Mouse (Mus musculus): ENCODE measurements around the gene Ltbp4.

Ltbp4 gene

DNA sequence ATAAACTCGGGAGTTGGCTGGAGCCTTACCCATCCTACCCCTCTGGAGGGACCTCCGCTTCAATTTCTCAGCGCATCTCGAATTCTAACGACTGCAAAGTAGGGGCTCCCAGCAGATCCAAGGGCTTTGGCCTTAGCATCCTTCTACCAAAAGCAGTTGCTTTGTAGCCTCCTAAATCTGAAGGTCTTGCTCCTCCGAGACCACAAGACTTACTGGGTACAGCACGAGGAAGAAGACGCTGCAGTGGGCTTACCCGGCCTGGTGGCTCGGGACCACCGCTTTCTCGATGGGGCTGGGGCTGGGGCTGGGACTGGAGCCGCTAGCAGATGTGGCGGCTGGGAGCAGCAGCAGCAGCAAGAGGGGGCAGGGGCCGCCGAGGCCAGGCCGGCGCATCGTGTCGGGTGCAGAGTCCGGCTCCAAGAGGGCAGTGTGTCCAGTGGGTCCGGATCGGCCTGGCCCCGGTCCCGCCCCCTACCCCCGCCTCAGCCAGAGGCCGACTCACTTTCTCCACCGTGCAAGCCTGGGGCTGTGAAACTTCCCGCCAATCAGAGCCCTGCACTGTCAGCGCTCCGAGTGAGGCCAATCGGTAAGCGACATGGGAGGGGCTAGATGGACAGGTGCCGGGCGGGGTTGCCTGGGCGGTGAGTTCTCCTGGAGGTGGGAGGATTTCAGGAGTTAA, at the start of gene Ltbp4:
Gene Ltbp4, minus strand, starts transcription at position 518 of the 679 bp plus-strand sequence.
- no peak for DNase-seq

GRCm38 (mm10) chr7:27384731-27385130, 47.2 kb upstream of the Ltbp4 start:
- DNase-seq = no peak

DNA sequence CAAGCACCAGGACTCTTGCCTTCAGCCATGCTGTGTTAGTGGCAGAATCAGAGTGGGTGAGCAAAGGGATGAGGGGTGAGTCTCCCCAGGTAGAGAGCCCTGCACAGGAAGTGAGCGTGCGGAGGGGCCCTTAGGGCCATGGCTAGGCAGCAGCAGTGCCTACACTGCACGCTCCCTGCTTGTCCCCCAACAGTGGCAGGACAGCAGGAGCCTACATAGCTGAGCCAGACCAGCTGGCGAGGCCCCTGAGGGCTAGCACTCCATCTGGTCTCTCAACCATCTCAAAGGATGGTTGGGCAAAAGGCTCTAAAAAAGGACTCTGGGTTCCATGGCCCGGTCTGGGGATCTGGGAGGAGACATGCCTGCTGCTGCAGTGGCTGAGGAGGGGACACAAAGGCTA, 46.6 kb upstream of the Ltbp4 start:
- no peak for DNase-seq

GRCm38 (mm10) chr7:27383233-27383632, 45.7 kb upstream of the Ltbp4 start:
- no peak for DNase-seq

GRCm38 (mm10) chr7:27381560-27381959, 44.1 kb upstream of the Ltbp4 start:
- DNase-seq = no peak

- DNase-seq = no peak
These were observed 43.5 kb upstream of the Ltbp4 start for GRCm38 (mm10) chr7:27381009-27381408.

DNA sequence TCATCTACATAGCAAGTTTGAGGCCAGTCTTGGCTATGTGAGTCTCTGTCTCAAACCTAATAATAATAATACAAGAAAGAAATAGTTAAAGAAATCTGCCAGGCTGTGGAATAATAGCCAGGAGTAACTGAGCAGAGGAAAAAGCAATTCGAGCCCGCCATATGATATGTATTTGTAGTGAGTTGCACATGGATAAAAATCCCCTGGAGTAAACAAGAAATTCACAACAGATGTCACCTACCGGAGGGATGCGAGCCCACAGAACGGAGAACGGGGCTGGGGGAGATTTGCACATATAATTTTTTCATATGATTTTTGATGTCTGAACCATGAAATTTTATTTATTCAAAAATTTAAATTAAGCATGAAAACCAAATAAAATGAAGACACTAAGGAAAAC, 42.3 kb upstream of the Ltbp4 start:
- DNase-seq = no peak

- DNase-seq = no peak
These were observed 40.9 kb upstream of the Ltbp4 start for GRCm38 (mm10) chr7:27378431-27378830.

GRCm38 (mm10) chr7:27375274-27375673, 37.8 kb upstream of the Ltbp4 start:
- peak; percentile 78 for DNase-seq

DNA sequence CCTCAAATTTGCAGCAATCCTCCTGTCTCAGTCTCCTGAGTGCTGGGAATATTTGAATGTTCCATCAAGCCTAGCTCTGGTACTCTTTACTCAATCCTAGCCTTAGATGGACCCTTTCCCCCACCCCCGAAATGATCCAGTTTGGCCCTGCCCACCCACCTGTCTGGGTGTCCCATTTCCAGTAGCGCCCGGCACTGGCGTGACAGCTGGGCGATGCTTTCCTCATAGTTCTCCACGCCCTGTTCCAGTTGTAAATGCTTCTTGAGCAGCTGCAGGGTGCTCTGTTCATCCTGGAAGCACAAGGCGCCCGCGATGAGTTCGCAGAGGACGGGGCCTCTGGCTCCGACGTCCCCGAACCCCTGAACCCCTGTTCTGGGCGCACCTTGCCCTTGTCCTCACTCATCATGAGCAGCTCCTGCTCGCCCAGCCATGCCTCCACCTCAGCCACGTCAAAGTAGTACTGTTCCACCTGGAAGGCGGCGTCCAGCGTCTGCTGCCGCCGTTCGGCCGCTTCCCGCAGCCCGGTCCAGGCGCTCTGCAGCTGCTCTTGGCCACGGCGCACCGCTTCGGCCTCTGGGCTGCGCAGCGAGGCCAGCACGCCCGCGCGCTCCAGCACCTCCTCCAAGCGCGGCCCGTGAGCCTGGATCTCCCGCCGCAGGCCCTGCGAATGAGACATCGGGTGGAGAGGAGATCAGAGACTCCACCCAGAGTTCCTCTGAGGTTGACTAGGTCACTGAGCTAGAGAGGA, 34.4 kb upstream of the Ltbp4 start:
- no peak for DNase-seq

GRCm38 (mm10) chr7:27369111-27369510, 31.6 kb upstream of the Ltbp4 start:
- DNase-seq = no peak

- no peak for DNase-seq
These were observed 30.5 kb upstream of the Ltbp4 start for GRCm38 (mm10) chr7:27367976-27368375.

- peak; percentile 61 for DNase-seq
These were observed 28.8 kb upstream of the Ltbp4 start for GRCm38 (mm10) chr7:27366082-27366844.

DNA sequence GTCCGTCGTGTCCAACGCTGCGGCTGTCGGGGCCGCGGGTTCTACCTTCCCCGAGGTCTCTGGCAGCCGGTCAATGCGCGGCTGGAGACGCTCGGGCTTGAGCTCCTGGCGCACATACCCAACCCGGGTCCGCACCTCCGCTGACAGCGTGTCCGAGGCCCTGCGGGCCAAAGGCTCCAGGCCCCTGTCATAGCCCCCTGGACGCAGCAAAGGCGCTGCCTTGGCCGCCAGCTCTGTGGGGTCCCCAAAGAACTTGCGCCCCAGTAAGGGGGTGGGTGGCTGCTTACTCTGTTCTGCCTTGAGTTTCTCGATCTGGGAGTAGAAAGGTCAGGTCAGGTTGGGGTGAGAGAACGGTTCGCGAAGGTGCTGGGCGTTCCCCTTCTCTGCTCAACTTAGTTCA, 26.9 kb upstream of the Ltbp4 start:
- no peak for DNase-seq

DNA sequence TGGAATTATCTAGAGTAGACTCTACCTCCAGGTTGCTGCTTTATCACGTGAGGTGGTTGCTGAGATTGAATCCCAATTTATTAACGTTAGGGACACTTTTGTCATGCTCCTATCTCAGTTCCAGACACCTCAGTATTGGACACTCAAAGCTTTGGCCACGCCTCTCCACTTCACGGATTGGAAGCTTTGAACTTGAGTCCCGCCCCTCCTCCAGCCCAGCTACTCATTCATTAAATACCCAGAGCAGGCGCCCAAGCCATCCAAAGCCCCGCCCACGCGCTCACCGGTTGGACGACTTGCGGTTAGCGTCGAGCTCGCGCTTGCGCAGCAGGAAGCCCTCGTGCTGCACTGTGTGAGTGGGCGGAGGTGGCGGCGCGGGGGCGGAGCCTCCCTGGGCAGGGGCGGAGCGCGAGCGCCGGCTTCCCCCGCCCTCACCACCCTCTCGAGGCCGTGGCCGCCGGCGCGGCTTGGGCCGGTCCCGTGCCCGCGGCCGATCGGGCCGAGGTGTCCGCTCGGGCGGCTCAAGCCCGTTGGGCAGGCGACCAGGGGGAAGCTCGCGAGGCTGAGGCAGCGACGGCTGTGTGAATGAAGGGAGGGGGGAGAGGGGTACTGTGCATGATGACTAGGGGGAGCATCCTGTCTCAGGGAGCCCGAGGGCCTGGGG, 23.9 kb upstream of the Ltbp4 start:
- peak; percentile 98 for DNase-seq

DNA sequence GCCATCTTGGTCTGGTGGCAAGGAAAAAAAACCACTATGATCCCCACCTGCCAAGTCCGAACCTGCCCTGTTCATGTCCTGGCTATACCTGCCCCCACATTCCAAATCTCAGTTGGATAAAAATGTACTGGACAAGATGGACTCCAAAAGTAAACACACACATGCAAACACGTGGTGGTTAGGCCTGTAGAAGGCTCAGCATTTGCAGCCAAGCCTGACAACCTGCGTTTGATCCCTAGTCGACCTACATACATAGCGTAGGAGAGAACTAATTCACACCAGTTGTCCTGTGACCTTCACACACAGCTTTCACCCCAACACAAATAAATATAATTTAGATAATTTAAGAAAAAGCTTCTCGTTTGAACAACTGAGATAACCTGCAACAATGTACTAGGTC, 23.3 kb upstream of the Ltbp4 start:
- no peak for DNase-seq

- DNase-seq = no peak
These were observed 22.3 kb upstream of the Ltbp4 start for GRCm38 (mm10) chr7:27359706-27360358.

- DNase-seq = no peak
These were observed 21.7 kb upstream of the Ltbp4 start for GRCm38 (mm10) chr7:27359162-27359561.

GRCm38 (mm10) chr7:27357595-27357978, 20.1 kb upstream of the Ltbp4 start:
- DNase-seq = no peak

DNA sequence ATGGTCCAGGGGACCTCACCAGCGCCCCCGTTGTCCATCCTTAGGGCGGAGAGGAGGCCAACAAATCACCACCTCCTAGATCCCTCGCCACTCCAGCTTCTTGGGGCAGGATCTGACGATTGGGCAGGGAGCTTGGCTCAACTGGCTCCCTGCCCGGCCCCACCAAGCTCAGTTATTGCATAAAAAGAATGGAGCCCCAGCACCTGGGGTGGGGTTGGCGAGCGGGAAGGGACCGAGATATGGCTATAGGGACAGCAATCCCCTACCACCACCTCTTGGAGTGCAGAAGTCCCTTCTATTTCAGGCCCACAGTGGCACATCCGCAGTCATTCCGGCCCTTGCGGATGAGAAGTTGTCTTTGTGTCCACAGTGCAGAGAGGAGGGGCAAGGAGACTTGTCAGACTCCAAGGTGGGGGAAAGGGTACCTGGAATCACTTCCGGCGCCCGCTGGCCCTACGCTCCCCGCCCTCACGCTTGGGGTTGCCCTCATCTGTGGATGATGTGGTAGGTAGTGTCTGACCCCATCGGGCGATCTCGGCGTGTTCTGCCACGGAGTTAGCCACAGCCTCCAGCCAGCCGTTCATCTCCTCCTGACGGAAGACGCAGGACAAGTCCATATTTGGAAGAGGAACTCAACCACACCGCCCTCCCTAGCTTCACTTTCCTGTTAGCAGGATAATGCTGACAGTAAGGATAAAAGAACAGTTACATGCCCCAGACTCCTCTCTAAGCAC, 19.5 kb upstream of the Ltbp4 start, which contains the start of gene Gm20479:
Gene Gm20479, minus strand, starts transcription at position 559 of the 734 bp plus-strand sequence.
- DNase-seq = no peak

- no peak for DNase-seq
These were observed 18.8 kb upstream of the Ltbp4 start for GRCm38 (mm10) chr7:27356248-27356647.

DNA sequence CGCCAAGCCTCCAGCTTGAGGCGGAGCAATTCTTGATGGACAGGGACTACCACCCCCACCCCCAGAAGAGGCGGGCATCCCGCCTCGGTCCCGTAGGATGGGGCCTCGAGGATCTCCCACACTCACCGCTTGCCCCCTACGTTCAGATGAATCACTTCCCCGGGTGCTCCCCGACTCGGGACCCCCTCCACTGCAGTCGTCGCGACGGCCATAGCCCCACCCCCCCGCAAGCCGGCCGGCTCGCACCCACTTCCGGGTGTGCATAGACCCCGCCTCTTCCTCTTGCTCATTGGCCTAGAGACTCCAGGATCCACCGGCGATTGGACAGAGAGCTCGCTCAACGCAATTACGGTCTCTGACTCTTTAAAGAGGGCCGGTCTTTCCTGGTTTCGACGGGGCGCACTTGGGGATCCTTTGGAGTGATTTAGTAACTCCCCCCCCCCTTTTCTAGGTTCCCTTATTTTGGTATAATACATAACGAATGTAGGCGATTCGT, 18.3 kb upstream of the Ltbp4 start, which contains the start of gene Shkbp1:
Gene Shkbp1, minus strand, starts transcription at position 275 of the 496 bp plus-strand sequence.
- peak; percentile 90 for DNase-seq
